Mouse (Mus musculus) ES-E14 (cell line): ENCODE measurements around the gene Nos3. TPM values are rescaled to one million over a fixed set of nuclear protein-coding genes. Genes with fewer than 3 reads are reported as not detected.

Source experiments
- DNase-seq: peaks from one replicate; pipeline ENCODE4 v3.0.0-alpha.2; 2013; ENCODE audit warnings: low read depth, low spot score
- H3K27ac ChIP-seq: 2 replicates; pipeline ENCODE4 v1.5.1; 2012; ENCODE audit warnings: low read depth, mild to moderate bottlenecking, low read length, moderate library complexity, mixed read lengths; ENCODE audit not compliant: poor library complexity, insufficient read depth, severe bottlenecking
- H3K36me3 ChIP-seq: 2 replicates; pipeline ENCODE4 v1.6.1; 2012; ENCODE audit warnings: mild to moderate bottlenecking, low read length, moderate library complexity, mixed read lengths; ENCODE audit not compliant: control insufficient read depth, poor library complexity, insufficient read depth, severe bottlenecking
- H3K4me1 ChIP-seq, 2 experiments: fragments of 150-350 bp in 1 of 2; sonication (generic) in 1 of 2; 2 replicates each; pipeline ENCODE4 v1.6.1; 2012; ENCODE audit warnings: low read length in 2 of 2, mild to moderate bottlenecking in 1 of 2, mixed read lengths in 1 of 2; ENCODE audit not compliant: control insufficient read depth in 2 of 2, insufficient read depth in 2 of 2, poor library complexity in 1 of 2
- H3K4me3 ChIP-seq, 2 experiments: fragments of 150-350 bp in 1 of 2; sonication (generic) in 1 of 2; 2 replicates each; pipeline ENCODE4 v1.5.1; 2012; ENCODE audit warnings: low read length in 2 of 2, low read depth in 1 of 2, mild to moderate bottlenecking in 1 of 2, mixed read lengths in 1 of 2; ENCODE audit not compliant: insufficient read depth in 1 of 2, poor library complexity in 1 of 2, severe bottlenecking in 1 of 2
- H3K9ac ChIP-seq: 2 replicates; pipeline ENCODE4 v1.6.1; 2012; ENCODE audit warnings: low read depth, mild to moderate bottlenecking, low read length, mixed read lengths; ENCODE audit not compliant: poor library complexity, insufficient read depth, severe bottlenecking
- H3K9me3 ChIP-seq: fragments of 150-350 bp; sonication (generic); 2 replicates; pipeline ENCODE4 v1.6.1; 2012; ENCODE audit warnings: low read depth, mild to moderate bottlenecking, low read length; ENCODE audit not compliant: control insufficient read depth, insufficient read depth
- CHD2 ChIP-seq: IDR thresholded peaks from 2 replicates; pipeline ENCODE4 v1.6.1; 2014; ENCODE audit warnings: mild to moderate bottlenecking, low read depth, low read length, inconsistent platforms
- HCFC1 ChIP-seq: IDR thresholded peaks from 2 replicates; pipeline ENCODE4 v1.6.1; 2012; ENCODE audit warnings: low read length, inconsistent platforms, borderline replicate concordance; ENCODE audit not compliant: insufficient read depth
- MAFK ChIP-seq: IDR thresholded peaks from 2 replicates; pipeline ENCODE4 v1.6.1; 2014; ENCODE audit warnings: mild to moderate bottlenecking, low read depth, low read length, inconsistent platforms; ENCODE audit not compliant: insufficient read depth
- ZC3H11A ChIP-seq: IDR thresholded peaks from 2 replicates; pipeline ENCODE4 v1.6.1; 2012; ENCODE audit warnings: low read depth, mild to moderate bottlenecking, inconsistent platforms, low read length, borderline replicate concordance
- ZNF384 ChIP-seq: IDR thresholded peaks from 2 replicates; pipeline ENCODE4 v1.6.1; 2012; ENCODE audit warnings: low read depth, low read length, inconsistent platforms
- in situ Hi-C, 2 experiments: fragments of 600-800 bp; cut with MboI; formaldehyde crosslinking; loops; one replicate each; pipeline ENCODE4 v1.15.1; 2025; ENCODE audit warnings: low sequenced_read_pairs in 2 of 2, inconsistent platforms in 1 of 2; ENCODE audit not compliant: unreplicated experiment in 2 of 2
- total RNA-seq: library from RNA; depleted of rRNA; stranded (reverse); fragments of 300-350 nt; gene quantifications from 2 replicates; pipeline ENCODE4 v1.2.3, GENCODE M21; 2012

Gene Nos3
- total RNA-seq, 1 experiment, result 2.2 TPM

- no peak for DNase-seq
- Histone ChIP-seq H3K27ac (no peak overlapping the region), H3K4me1 (peaks cover 0 to 12% of the 10 kb centered on the region in 2 experiments; a peak in 2 of 4 replicates), H3K4me3 (no peak overlapping the region), H3K9ac (no peak overlapping the region), H3K9me3 (no peaks in the 10 kb centered on the region), H3K36me3 (no peaks in the 10 kb centered on the region)
- in situ Hi-C loops, result no loop called here
- TF ChIP-seq ZC3H11A, result no peak
- no peak for TF ChIP-seq CHD2
- TF ChIP-seq ZNF384, result no peak
- no peak for TF ChIP-seq HCFC1
- no peak for TF ChIP-seq MAFK
These were observed 22.2 kb upstream of the Nos3 start for GRCm38 (mm10) chr5:24342205-24342963.

GRCm38 (mm10) chr5:24342966-24343365 is 21.6 kb upstream of the Nos3 start:
- peaks cover 0 to 16% of the 10 kb centered on the region in 2 experiments; a peak in 2 of 4 replicates for H3K4me1 ChIP-seq
- no peak overlapping the region for H3K27ac ChIP-seq

GRCm38 (mm10) chr5:24343379-24343778 is 21.2 kb upstream of the Nos3 start:
- TF ChIP-seq MAFK (no peak), ZC3H11A (no peak), CHD2 (no peak), HCFC1 (no peak), ZNF384 (no peak)
- in situ Hi-C loops, result no loop called here
- no peak overlapping the region for H3K9ac ChIP-seq
- H3K9me3 ChIP-seq, result no peaks in the 10 kb centered on the region
- H3K4me3 ChIP-seq, result no peak overlapping the region
- H3K36me3 ChIP-seq, result no peaks in the 10 kb centered on the region
- no peak overlapping the region for H3K27ac ChIP-seq
- no peak for DNase-seq
- peaks cover 0 to 16% of the 10 kb centered on the region in 2 experiments; a peak in 2 of 4 replicates for H3K4me1 ChIP-seq

More at GRCm38 (mm10) chr5:24342966-24343365, 21.6 kb upstream of the Nos3 start:
- no peak for DNase-seq
- Histone ChIP-seq H3K9me3 (no peaks in the 10 kb centered on the region), H3K9ac (no peak overlapping the region), H3K4me3 (no peak overlapping the region), H3K36me3 (no peaks in the 10 kb centered on the region)
- TF ChIP-seq CHD2, result no peak
- no peak for TF ChIP-seq MAFK
- no peak for TF ChIP-seq ZNF384
- in situ Hi-C loops, result no loop called here

GRCm38 (mm10) chr5:24343977-24344436 is 20.6 kb upstream of the Nos3 start:
- in situ Hi-C loops, result no loop called here
- Histone ChIP-seq H3K27ac (no peak overlapping the region), H3K4me1 (peaks cover 2 to 20% of the 10 kb centered on the region in 2 experiments; a peak in 3 of 4 replicates), H3K9me3 (no peaks in the 10 kb centered on the region), H3K9ac (no peak overlapping the region), H3K36me3 (no peaks in the 10 kb centered on the region), H3K4me3 (no peak overlapping the region)
- TF ChIP-seq ZNF384, result no peak
- TF ChIP-seq CHD2, result no peak
- no peak for TF ChIP-seq HCFC1
- TF ChIP-seq MAFK, result no peak
- TF ChIP-seq ZC3H11A, result no peak
- no peak for DNase-seq
